Mouse (Mus musculus) bone marrow, adult 2 months (tissue): Measurements from ENCODE around the gene Prss35. TPM values are rescaled to one million over a fixed set of nuclear protein-coding genes. Genes with fewer than 3 reads are reported as not detected.

ENCODE experiments used
- H3K27ac ChIP-seq: fragments of 200-500 bp; 2 replicates; pipeline ENCODE4 v1.5.1; 2012; ENCODE audit warnings: low read depth, mild to moderate bottlenecking, control low read depth, inconsistent platforms, low read length; ENCODE audit not compliant: control insufficient read depth, poor library complexity, insufficient read depth
- H3K4me1 ChIP-seq: fragments of 200-500 bp; 2 replicates; pipeline ENCODE4 v1.6.1; 2011; ENCODE audit warnings: low read length; ENCODE audit not compliant: control insufficient read depth, insufficient read depth
- H3K4me3 ChIP-seq: fragments of 200-500 bp; replicated peaks from 2 replicates; pipeline ENCODE3; 2011; ENCODE audit warnings: mild to moderate bottlenecking, low read depth, low read length, control low read depth; ENCODE audit not compliant: control insufficient read depth
- CTCF ChIP-seq: fragments of 200-500 bp; IDR thresholded peaks from 2 replicates; pipeline ENCODE4 v1.5.1; 2011; ENCODE audit warnings: low read length, control low read depth; ENCODE audit not compliant: control insufficient read depth, insufficient read depth
- POLR2A ChIP-seq: fragments of 200-500 bp; IDR thresholded peaks from 2 replicates; pipeline ENCODE4 v1.6.1; 2011; ENCODE audit warnings: low read depth, mild to moderate bottlenecking, control low read depth, low read length, borderline replicate concordance; ENCODE audit not compliant: control insufficient read depth
- WGBS: fragments of 180-500 bp; shearing (Covaris S2); methylation state at CpG from one replicate; pipeline ENCODE4 v1.1.7; 2018; 5-methylcytosine and 5-hydroxymethylcytosine counted together
- polyA plus RNA-seq: library from polyadenylated mRNA; stranded (reverse); fragments of >200 nt; gene quantifications from 2 replicates; pipeline ENCODE4 v1.2.4, GENCODE M21; 2011; ENCODE audit warnings: low replicate concordance; ENCODE audit not compliant: missing spikeins, insufficient read depth, insufficient read length

The Prss35 gene
- polyA plus RNA-seq, 1 experiment, result not detected

- no peak for TF ChIP-seq POLR2A
- H3K4me3 ChIP-seq, result no peak overlapping the region
- 67% methylated on average over 7 of the region's 7 CpGs for whole genome bisulfite sequencing
- no peaks in the 10 kb centered on the region for H3K4me1 ChIP-seq
- no peak overlapping the region for H3K27ac ChIP-seq
These were observed 17.7 kb upstream of the Prss35 start for GRCm38 (mm10) chr9:86725604-86726380.

GRCm38 (mm10) chr9:86726381-86726720 lies 17.1 kb upstream of the Prss35 start:
- Histone ChIP-seq H3K4me3 (no peak overlapping the region), H3K27ac (no peak overlapping the region), H3K4me1 (no peaks in the 10 kb centered on the region)
- TF ChIP-seq POLR2A (no peak), CTCF (no peak)
- 78% methylated on average over 5 of the region's 5 CpGs for WGBS

- Histone ChIP-seq H3K4me1 (no peaks in the 10 kb centered on the region), H3K4me3 (no peak overlapping the region), H3K27ac (no peak overlapping the region)
- TF ChIP-seq CTCF, result no peak
- TF ChIP-seq POLR2A, result no peak
- 79% methylated on average over 10 of the region's 10 CpGs for WGBS
These were observed 15.1 kb upstream of the Prss35 start for GRCm38 (mm10) chr9:86728214-86728814.

GRCm38 (mm10) chr9:86729084-86729483 lies 14.4 kb upstream of the Prss35 start:
- TF ChIP-seq CTCF (no peak), POLR2A (no peak)
- no peak overlapping the region for H3K4me3 ChIP-seq
- 44% methylated on average over 1 of the region's 1 CpGs for WGBS
- no peak overlapping the region for H3K27ac ChIP-seq
- H3K4me1 ChIP-seq, result no peaks in the 10 kb centered on the region

GRCm38 (mm10) chr9:86729811-86730210 lies 13.6 kb upstream of the Prss35 start:
- Histone ChIP-seq H3K27ac (no peak overlapping the region), H3K4me3 (no peak overlapping the region), H3K4me1 (no peaks in the 10 kb centered on the region)
- TF ChIP-seq POLR2A (no peak), CTCF (no peak)
- WGBS, result 79% methylated on average over 3 of the region's 3 CpGs

- Histone ChIP-seq H3K4me1 (no peaks in the 10 kb centered on the region), H3K4me3 (no peak overlapping the region), H3K27ac (no peak overlapping the region)
- TF ChIP-seq POLR2A (no peak), CTCF (no peak)
These were observed 9.1 kb upstream of the Prss35 start for GRCm38 (mm10) chr9:86734357-86734756.

- H3K4me3 ChIP-seq, result no peak overlapping the region
- H3K27ac ChIP-seq, result no peak overlapping the region
- TF ChIP-seq CTCF (no peak), POLR2A (no peak)
- 69% methylated on average over 9 of the region's 9 CpGs for WGBS
- H3K4me1 ChIP-seq, result no peaks in the 10 kb centered on the region
These were observed 8.7 kb upstream of the Prss35 start for GRCm38 (mm10) chr9:86734795-86735194.

- TF ChIP-seq POLR2A, result no peak
- no peak for TF ChIP-seq CTCF
- Histone ChIP-seq H3K4me1 (no peaks in the 10 kb centered on the region), H3K27ac (no peak overlapping the region), H3K4me3 (no peak overlapping the region)
- 80% methylated on average over 4 of the region's 4 CpGs for WGBS
These were observed 6.5 kb upstream of the Prss35 start for GRCm38 (mm10) chr9:86736991-86737390.

GRCm38 (mm10) chr9:86738067-86738466 lies 5.4 kb upstream of the Prss35 start:
- no peaks in the 10 kb centered on the region for H3K4me1 ChIP-seq
- WGBS, result 74% methylated on average over 1 of the region's 1 CpGs
- H3K4me3 ChIP-seq, result no peak overlapping the region
- no peak for TF ChIP-seq POLR2A
- no peak overlapping the region for H3K27ac ChIP-seq
